Mouse (Mus musculus) liver, embryonic 16.5 days (tissue): ENCODE data around the gene Hist2h2bb. TPM values are rescaled to one million over a fixed set of nuclear protein-coding genes. Genes with fewer than 3 reads are reported as not detected.

Experiments used
- ATAC-seq: fragments of 200-750 bp; cut with Nextera tagmentation; 2 replicates; pipeline ENCODE4 v1.8.0; 2017; ENCODE audit warnings: low read depth, mild to moderate bottlenecking, moderate number of reproducible peaks, moderate library complexity
- H3K27ac ChIP-seq: fragments of 300-500 bp; sonication (generic); 2 replicates; pipeline ENCODE4 v1.5.1; 2014; ENCODE audit warnings: mild to moderate bottlenecking, low read length
- H3K27me3 ChIP-seq: fragments of 300-500 bp; sonication (generic); 2 replicates; pipeline ENCODE4 v1.6.1; 2014; ENCODE audit warnings: low read depth, low read length, mixed read lengths; ENCODE audit not compliant: control insufficient read depth, insufficient read depth
- H3K36me3 ChIP-seq: fragments of 300-500 bp; sonication (generic); 2 replicates; pipeline ENCODE4 v1.6.1; 2014; ENCODE audit warnings: mild to moderate bottlenecking; ENCODE audit not compliant: control insufficient read depth, insufficient read depth
- H3K4me1 ChIP-seq: fragments of 300-500 bp; sonication (generic); 2 replicates; pipeline ENCODE4 v1.6.1; 2014; ENCODE audit warnings: low read depth, low read length, mixed read lengths; ENCODE audit not compliant: control insufficient read depth
- H3K4me2 ChIP-seq: fragments of 300-500 bp; sonication (generic); 2 replicates; pipeline ENCODE4 v1.6.1; 2014; ENCODE audit warnings: low read depth, low read length, mixed read lengths
- H3K4me3 ChIP-seq: fragments of 300-500 bp; sonication (generic); 2 replicates; pipeline ENCODE4 v1.5.1; 2014; ENCODE audit warnings: low read depth, mild to moderate bottlenecking, low read length
- H3K9ac ChIP-seq: fragments of 300-500 bp; sonication (generic); 2 replicates; pipeline ENCODE4 v1.6.1; 2014; ENCODE audit warnings: low read depth, low read length
- H3K9me3 ChIP-seq: fragments of 300-500 bp; sonication (generic); replicated peaks from 2 replicates; pipeline ENCODE4 v1.6.1; 2016; ENCODE audit warnings: low read length; ENCODE audit not compliant: control insufficient read depth
- WGBS: fragments of 180-500 bp; shearing (Covaris S2); extraction: QIAGEN DNeasy Blood & Tissue Kit; methylation state at CpG from one replicate; pipeline ENCODE4 v1.1.7; 2014; ENCODE audit not compliant: insufficient replicate concordance; 5-methylcytosine and 5-hydroxymethylcytosine counted together
- polyA plus RNA-seq: library from polyadenylated mRNA; unstranded; fragments of >200 nt; fragmentation: Nextera tagmentation; extraction: Ambion mirVana; gene quantifications from 2 replicates; pipeline ENCODE4 v1.2.1, GENCODE M21; 2015

Gene Hist2h2bb
- polyA plus RNA-seq, 1 experiment from 2014 or later, result 17.9 TPM

GRCm38 (mm10) chr3:96228828-96229227, 40.7 kb upstream of the Hist2h2bb start:
- ATAC-seq, result no peak
- Histone ChIP-seq H3K9ac (no peak overlapping the region), H3K4me2 (no peak overlapping the region), H3K27ac (no peak overlapping the region), H3K36me3 (no peaks in the 10 kb centered on the region), H3K9me3 (no peaks in the 10 kb centered on the region), H3K4me3 (no peak overlapping the region), H3K27me3 (no peaks in the 10 kb centered on the region), H3K4me1 (peaks cover 19% of the 10 kb centered on the region)
- WGBS, result 62% methylated on average over 2 of the region's 2 CpGs

GRCm38 (mm10) chr3:96230404-96230803, 39.1 kb upstream of the Hist2h2bb start:
- Histone ChIP-seq H3K27me3 (no peaks in the 10 kb centered on the region), H3K9me3 (no peaks in the 10 kb centered on the region), H3K36me3 (no peaks in the 10 kb centered on the region), H3K9ac (no peak overlapping the region), H3K27ac (no peak overlapping the region), H3K4me1 (peaks cover 6% of the 10 kb centered on the region), H3K4me3 (no peak overlapping the region), H3K4me2 (no peak overlapping the region)
- no peak for ATAC-seq
- WGBS, result 32% methylated on average over 2 of the region's 2 CpGs

GRCm38 (mm10) chr3:96230910-96231757, 38.4 kb upstream of the Hist2h2bb start:
- peaks cover 5% of the 10 kb centered on the region for H3K4me1 ChIP-seq
- 55% methylated on average over 4 of the region's 4 CpGs for WGBS
- no peak overlapping the region for H3K27ac ChIP-seq

GRCm38 (mm10) chr3:96231758-96232120, 37.8 kb upstream of the Hist2h2bb start:
- Histone ChIP-seq H3K9me3 (no peaks in the 10 kb centered on the region), H3K9ac (no peak overlapping the region), H3K4me1 (peaks cover 10% of the 10 kb centered on the region), H3K4me2 (no peak overlapping the region), H3K4me3 (no peak overlapping the region), H3K27ac (no peak overlapping the region), H3K36me3 (no peaks in the 10 kb centered on the region), H3K27me3 (no peaks in the 10 kb centered on the region)
- no peak for ATAC-seq
- WGBS, result 56% methylated on average over 2 of the region's 2 CpGs

More at GRCm38 (mm10) chr3:96230910-96231757, 38.4 kb upstream of the Hist2h2bb start:
- Histone ChIP-seq H3K9me3 (no peaks in the 10 kb centered on the region), H3K27me3 (no peaks in the 10 kb centered on the region), H3K9ac (peak overlapping the region; percentile 4; the same call in 1 of the 2 replicates), H3K4me3 (no peak overlapping the region), H3K36me3 (no peaks in the 10 kb centered on the region), H3K4me2 (no peak overlapping the region)
- ATAC-seq, result no peak

- Histone ChIP-seq H3K36me3 (no peaks in the 10 kb centered on the region), H3K9ac (no peak overlapping the region), H3K4me2 (no peak overlapping the region), H3K4me1 (peaks cover 14% of the 10 kb centered on the region), H3K9me3 (no peaks in the 10 kb centered on the region), H3K27me3 (no peaks in the 10 kb centered on the region), H3K4me3 (no peak overlapping the region), H3K27ac (no peak overlapping the region; the same call in 1 of the 2 replicates)
- 66% methylated on average over 2 of the region's 2 CpGs for WGBS
- no peak for ATAC-seq
Measured at GRCm38 (mm10) chr3:96234914-96235313, 34.6 kb upstream of the Hist2h2bb start.

GRCm38 (mm10) chr3:96235836-96236235, 33.7 kb upstream of the Hist2h2bb start:
- peak overlapping the region; percentile 29; the same call in 1 of the 2 replicates for H3K27ac ChIP-seq
- 63% methylated on average over 3 of the region's 3 CpGs for WGBS
- no peak for ATAC-seq
- peak overlapping the region; percentile 74; the same call in 1 of the 2 replicates for H3K4me2 ChIP-seq
- H3K9ac ChIP-seq, result peak overlapping the region; percentile 1; the same call in 1 of the 2 replicates
- no peaks in the 10 kb centered on the region for H3K36me3 ChIP-seq
- H3K27me3 ChIP-seq, result no peaks in the 10 kb centered on the region
- H3K4me3 ChIP-seq, result peak overlapping the region; percentile 69
- peaks cover 16% of the 10 kb centered on the region for H3K4me1 ChIP-seq
- H3K9me3 ChIP-seq, result no peaks in the 10 kb centered on the region

GRCm38 (mm10) chr3:96236834-96237334, 32.7 kb upstream of the Hist2h2bb start:
- WGBS, result 73% methylated on average over 4 of the region's 4 CpGs
- Histone ChIP-seq H3K4me3 (peak overlapping the region; percentile 69), H3K9me3 (no peaks in the 10 kb centered on the region)

GRCm38 (mm10) chr3:96237335-96237903, 32.1 kb upstream of the Hist2h2bb start:
- H3K27me3 ChIP-seq, result no peaks in the 10 kb centered on the region
- H3K9ac ChIP-seq, result peak overlapping the region; percentile 84
- no peaks in the 10 kb centered on the region for H3K9me3 ChIP-seq
- ATAC-seq, result no peak
- H3K27ac ChIP-seq, result peak overlapping the region; percentile 92
- H3K4me3 ChIP-seq, result peak overlapping the region; percentile 69
- H3K36me3 ChIP-seq, result no peaks in the 10 kb centered on the region
- H3K4me2 ChIP-seq, result peak overlapping the region; percentile 74
- peaks cover 27% of the 10 kb centered on the region for H3K4me1 ChIP-seq
- WGBS, result 20% methylated on average over 7 of the region's 7 CpGs

More at GRCm38 (mm10) chr3:96236834-96237334, 32.7 kb upstream of the Hist2h2bb start:
- H3K27me3 ChIP-seq, result no peaks in the 10 kb centered on the region
- H3K4me1 ChIP-seq, result peaks cover 25% of the 10 kb centered on the region
- H3K27ac ChIP-seq, result peak overlapping the region; percentile 92
- H3K4me2 ChIP-seq, result peak overlapping the region; percentile 74
- no peaks in the 10 kb centered on the region for H3K36me3 ChIP-seq
- H3K9ac ChIP-seq, result peak overlapping the region; percentile 84
- no peak for ATAC-seq
